Mouse (Mus musculus) kidney, adult 2 months (tissue): ENCODE data around the gene Maml3.

Experiments used
- CTCF ChIP-seq: fragments of 200-500 bp; conservative IDR thresholded peaks from 2 replicates; pipeline ENCODE4 v1.5.1; 2011; ENCODE audit warnings: low read depth, mild to moderate bottlenecking, control low read depth, low read length, moderate library complexity, mixed read lengths; ENCODE audit not compliant: insufficient read depth, insufficient read length
- POLR2A ChIP-seq: fragments of 200-500 bp; IDR thresholded peaks from one replicate; pipeline ENCODE4 v1.6.1; 2011; ENCODE audit warnings: low read depth, low read length, control low read depth

DNA sequence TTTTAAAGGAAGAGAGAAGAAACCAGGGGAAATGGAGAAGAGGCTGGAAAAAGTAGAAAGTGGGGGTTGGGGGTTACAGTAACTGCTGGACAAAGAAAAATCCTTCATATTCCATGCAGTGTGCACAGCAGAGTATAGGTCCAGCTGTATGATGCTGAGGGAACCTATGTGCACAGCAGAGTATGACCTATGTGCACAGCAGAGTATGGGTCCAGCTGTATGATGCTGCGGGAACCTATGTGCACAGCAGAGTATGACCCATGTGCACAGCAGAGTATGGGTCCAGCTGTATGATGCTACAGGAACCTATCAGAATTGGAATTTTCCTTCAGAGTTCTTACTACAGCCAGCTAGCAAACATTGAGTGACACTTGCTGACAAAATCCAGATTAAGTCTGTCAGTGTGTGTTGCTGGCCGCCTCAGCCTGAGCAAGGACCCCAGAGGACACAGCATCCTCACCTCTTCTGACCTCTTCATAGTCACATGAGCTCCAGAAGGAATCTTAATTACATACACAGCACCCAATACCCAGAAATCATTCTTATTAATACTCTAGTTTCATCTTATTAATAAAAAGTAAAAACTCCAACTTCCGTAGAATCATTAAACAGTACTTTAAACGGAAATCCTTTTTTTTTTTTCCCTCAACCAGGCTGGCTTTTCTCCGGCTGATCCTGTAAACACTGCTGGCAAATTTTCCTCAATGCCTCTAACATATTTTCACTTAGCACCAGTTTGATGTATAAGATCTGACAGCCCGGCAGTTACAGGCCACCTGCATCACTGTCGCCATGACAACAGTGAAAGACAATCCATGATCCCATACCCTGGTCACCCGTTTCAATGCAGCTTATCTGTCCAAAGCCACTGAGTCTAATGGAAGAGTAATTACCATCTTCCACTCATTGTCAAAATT, 43.1 kb downstream of the Maml3 start:
- no peak for TF ChIP-seq CTCF
- TF ChIP-seq POLR2A: no peak
